In the genomic region with DNA sequence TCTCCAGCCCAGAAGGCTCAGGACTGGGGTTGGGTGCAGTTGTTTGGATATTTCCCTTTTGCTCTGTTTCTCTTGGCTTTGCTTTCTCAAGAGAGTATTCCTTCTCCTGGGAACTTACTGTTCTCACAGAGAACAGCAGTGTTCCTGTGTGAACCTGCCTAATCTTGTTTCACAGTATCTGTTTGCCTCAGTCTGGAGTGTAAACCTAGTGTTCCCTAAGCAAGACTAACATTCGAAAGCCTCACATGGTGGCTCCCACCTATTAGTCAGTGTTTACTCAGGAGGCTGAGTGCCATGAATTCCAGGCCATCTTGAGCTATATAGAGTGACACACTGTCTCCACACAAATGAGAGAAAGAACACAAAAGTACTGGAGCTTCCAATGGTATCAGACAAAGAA, we compare ENCODE assay signal across 11 mouse cellular contexts. TPM values are rescaled to one million over a fixed set of nuclear protein-coding genes. Genes with fewer than 3 reads are reported as not detected.
DNase-seq lines count a peak whose midpoint lies in the region; ATAC-seq and TF ChIP-seq lines count a peak whose summit lies in the region.
"Had no signal": no experiment of that assay in that cellular context is flagged by ENCODE, and none has a peak within 500 bp of the region (broad histone marks: within the 10 kb centered on the region; RNA-seq: fewer than 3 reads in every experiment).

No protein-coding gene starts in this region.

- DNase-seq in embryo, embryonic 10.5 days (ENCODE audit: low spot score) = peak; percentile 5
- no peak for DNase-seq in embryo, embryonic 9.5 days (ENCODE audit: extremely low spot score)
- DNase-seq in kidney, postnatal 14 days = peak; percentile 4
- DNase-seq in fibroblast of lung, adult 2 months (ENCODE audit: low read depth) = peak; percentile 79
- DNase-seq in T-cell, adult 2 months (ENCODE audit: low spot score) = no peak
- DNase-seq in thymus, postnatal 25 days = no peak
- DNase-seq: adrenal gland, postnatal 14 days; cerebellum, adult 8-10 months had no signal

- TF ChIP-seq CTCF in olfactory bulb, adult 2 months (IDR thresholded peaks at IDR 0.05; ENCODE audit: insufficient read depth, low read depth, low read length) = no peak

- H3K27ac ChIP-seq in kidney, embryonic 14.5 days (ENCODE audit: low read depth, low read length) = no peak overlapping the region
- H3K27ac ChIP-seq in olfactory bulb, adult 2 months (ENCODE audit: insufficient read depth, low read depth, low read length) = 0 out of 2 replicates have a peak overlapping the region, but pooled peaks have one; percentile 1

- no peaks in the 10 kb centered on the region for H3K36me3 ChIP-seq in kidney, embryonic 14.5 days (ENCODE audit: control insufficient read depth, insufficient read depth, low read length)

- 39% methylated on average over 1 of the region's 1 CpGs for WGBS in kidney, embryonic 14.5 days
- WGBS in olfactory bulb, adult 2 months = 47% methylated on average over 1 of the region's 1 CpGs

- H3K4me3 ChIP-seq in kidney, embryonic 14.5 days (ENCODE audit: low read length) = no peak overlapping the region
- H3K4me3 ChIP-seq in olfactory bulb, adult 2 months (ENCODE audit: insufficient read depth, low read depth, low read length) = no peak overlapping the region
- H3K4me3 ChIP-seq: myocyte had no signal

- ATAC-seq in kidney, embryonic 14.5 days (ENCODE audit: low FRiP score, low TSS enrichment) = no peak

- no peak overlapping the region for H3K9ac ChIP-seq in kidney, embryonic 14.5 days (ENCODE audit: low read depth, low read length)

- H3K27me3 ChIP-seq in kidney, embryonic 14.5 days (ENCODE audit: control insufficient read depth, insufficient read depth, low read length) = no peaks in the 10 kb centered on the region

- no peaks in the 10 kb centered on the region for H3K4me1 ChIP-seq in kidney, embryonic 14.5 days (ENCODE audit: control insufficient read depth, insufficient read depth, low read length)
- H3K4me1 ChIP-seq in olfactory bulb, adult 2 months (ENCODE audit: control insufficient read depth, insufficient read depth, low read length) = no peaks in the 10 kb centered on the region

- no peak overlapping the region for H3K4me2 ChIP-seq in kidney, embryonic 14.5 days (replicated peaks; ENCODE audit: low read depth, low read length)

- no peak for TF ChIP-seq POLR2A in olfactory bulb, adult 2 months (IDR thresholded peaks at IDR 0.05; ENCODE audit: insufficient read depth, low read depth, low read length)

- no peaks in the 10 kb centered on the region for H3K9me3 ChIP-seq in kidney, embryonic 14.5 days (ENCODE audit: control insufficient read depth, low read length)

RNA-seq across cellular contexts. Expression of a gene that starts 31.4 kb away (rescaled TPM):
- polyA plus RNA-seq in kidney, embryonic 14.5 days (2014; fragmentation: Nextera tagmentation; extraction: Ambion mirVana) = 4.2 and 7.6 TPM in 2 replicates
- polyA plus RNA-seq in olfactory bulb, adult 2 months (2012; ENCODE audit: insufficient read depth, insufficient read length, low replicate concordance, missing spikeins) = not detected in 2 replicates

Comparison
In these comparisons a context has a peak if more than half of its experiments do, and no peak if none do; other contexts are left out.
1. DNase-seq: peak in embryo, embryonic 10.5 days (single experiment), kidney, postnatal 14 days (single experiment) and fibroblast of lung, adult 2 months (single experiment); none in embryo, embryonic 9.5 days (single experiment), T-cell, adult 2 months (single experiment) and thymus, postnatal 25 days (single experiment).